Mouse (Mus musculus) lung, adult 2 months (tissue): Measurements from ENCODE around the gene Lrrc40.
"Not testable (repeated sequence)": the region's sequence is repeated elsewhere in the genome, so short reads cannot be mapped to it uniquely, and the experiment has no call there.

Experiments used
- CTCF ChIP-seq: fragments of 200-500 bp; IDR thresholded peaks from 2 replicates; pipeline ENCODE4 v1.5.1; 2011; ENCODE audit warnings: mild to moderate bottlenecking, low read length, control low read depth; ENCODE audit not compliant: insufficient read depth
- POLR2A ChIP-seq: fragments of 200-500 bp; IDR thresholded peaks from 2 replicates; pipeline ENCODE4 v1.6.1; 2011; ENCODE audit warnings: low read depth, mild to moderate bottlenecking, control low read depth, low read length, borderline replicate concordance; ENCODE audit errors: extremely low read depth

DNA sequence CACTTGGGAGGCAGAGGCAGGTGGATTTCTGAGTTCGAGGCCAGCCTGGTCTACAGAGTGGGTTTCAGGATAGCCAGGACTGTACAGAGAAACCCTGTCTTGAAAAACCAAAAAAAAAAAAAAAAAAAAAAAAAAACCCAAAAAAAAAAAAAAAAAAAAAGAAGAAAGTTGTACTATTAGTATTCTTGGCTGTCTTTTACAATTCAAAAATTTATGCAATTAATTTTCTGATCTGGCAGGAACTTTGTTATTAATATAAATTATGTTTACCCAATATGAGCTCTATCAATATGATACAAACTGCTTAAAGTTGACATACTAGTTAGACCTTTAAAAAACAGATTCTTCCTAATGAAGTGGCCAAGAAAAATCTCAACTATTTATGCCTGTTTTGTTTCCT is 66.1 kb downstream of the Lrrc40 start:
- TF ChIP-seq POLR2A, CTCF: not testable (repeated sequence)
